Mouse (Mus musculus) MEL (cell line): ENCODE results near the gene Acsbg1.

Experiments used
- CTCF ChIP-seq, 3 experiments: IDR thresholded peaks in 2 of 3; conservative IDR thresholded peaks in 1 of 3; 2 replicates each; pipeline ENCODE4 v1.5.1; 2011 to 2012; ENCODE audit warnings: low read length in 3 of 3, low read depth in 2 of 3, mild to moderate bottlenecking in 2 of 3, improper control_type of control experiment in 1 of 3, inconsistent platforms in 1 of 3, mixed read lengths in 1 of 3, moderate library complexity in 1 of 3; ENCODE audit not compliant: control insufficient read depth in 1 of 3, insufficient read depth in 1 of 3, poor library complexity in 1 of 3, severe bottlenecking in 1 of 3
- POLR2A ChIP-seq, 2 experiments: IDR thresholded peaks; 2 replicates each; pipeline ENCODE4 v1.6.1; 2011 to 2012; ENCODE audit warnings: low read length in 2 of 2, mild to moderate bottlenecking in 2 of 2, control low read depth in 1 of 2, improper control_type of control experiment in 1 of 2, low read depth in 1 of 2, moderate library complexity in 1 of 2; ENCODE audit not compliant: control insufficient read depth in 1 of 2, insufficient read depth in 1 of 2, poor library complexity in 1 of 2
- SMC3 ChIP-seq: IDR thresholded peaks from 2 replicates; pipeline ENCODE4 v1.6.1; 2011; ENCODE audit warnings: low read depth, low read length, improper control_type of control experiment

GRCm38 (mm10) chr9:54630905-54631304, 30.8 kb downstream of the Acsbg1 start:
- peak; percentile 32 for TF ChIP-seq SMC3
- peak in 2 of 3 experiments; percentile 31 to 53; a peak in 3 of 6 replicates for TF ChIP-seq CTCF (IDR thresholded peaks at IDR 0.05 in 2 of 3, conservative IDR thresholded peaks at IDR 0.05 in 1 of 3; ENCODE audit: control insufficient read depth in 1 of 3, insufficient read depth in 1 of 3, low read depth in 2 of 3, low read length in 3 of 3, poor library complexity in 1 of 3, severe bottlenecking in 1 of 3)
- no peak for TF ChIP-seq POLR2A (IDR thresholded peaks at IDR 0.05; ENCODE audit: control insufficient read depth in 1 of 2, insufficient read depth in 1 of 2, low read depth in 1 of 2, low read length in 2 of 2, poor library complexity in 1 of 2)
